Mouse (Mus musculus): ENCODE measurements around the gene Nek6.

Nek6 gene

DNA sequence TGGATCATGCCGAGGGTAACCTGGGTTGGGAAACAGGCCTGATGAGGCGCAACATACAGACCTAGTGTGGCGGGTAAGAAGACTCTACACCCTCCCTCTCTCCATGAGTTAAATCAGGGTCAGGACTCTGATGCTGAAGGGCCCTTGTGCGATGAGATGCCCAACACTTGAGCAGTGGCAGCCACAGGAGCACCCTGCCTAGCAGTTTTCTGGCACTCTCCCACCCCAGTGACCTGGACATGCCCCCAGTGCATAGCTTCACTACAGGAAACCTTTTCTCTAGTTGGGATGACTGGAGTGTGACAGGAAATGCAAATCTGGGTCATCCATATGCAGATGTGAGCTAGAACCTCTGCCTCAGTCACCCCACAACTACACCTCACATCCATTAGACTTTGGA lies 44.2 kb downstream of the Nek6 start:
- TF ChIP-seq POU5F1 (IDR thresholded peaks at IDR 0.05; ENCODE audit: borderline replicate concordance, low read length) (no peak), NANOG (IDR thresholded peaks at IDR 0.05; ENCODE audit: borderline replicate concordance, low read length) (peak; percentile 69; the same call in 1 of the 2 replicates)
- H3K36me3 ChIP-seq (ENCODE audit: insufficient read depth, low read length), result peaks cover 31% of the 10 kb centered on the region
- peak overlapping the region; percentile 51 for H3K4me3 ChIP-seq (replicated peaks; ENCODE audit: low read length)
- no peaks in the 10 kb centered on the region for H3K27me3 ChIP-seq (ENCODE audit: insufficient read depth, low read length)
- peaks cover 99% of the 10 kb centered on the region for H3K4me1 ChIP-seq (replicated peaks; ENCODE audit: low read depth, low read length)
- no peaks in the 10 kb centered on the region; the same call in 1 of the 2 replicates for H3K9me3 ChIP-seq (ENCODE audit: low read length)

DNA sequence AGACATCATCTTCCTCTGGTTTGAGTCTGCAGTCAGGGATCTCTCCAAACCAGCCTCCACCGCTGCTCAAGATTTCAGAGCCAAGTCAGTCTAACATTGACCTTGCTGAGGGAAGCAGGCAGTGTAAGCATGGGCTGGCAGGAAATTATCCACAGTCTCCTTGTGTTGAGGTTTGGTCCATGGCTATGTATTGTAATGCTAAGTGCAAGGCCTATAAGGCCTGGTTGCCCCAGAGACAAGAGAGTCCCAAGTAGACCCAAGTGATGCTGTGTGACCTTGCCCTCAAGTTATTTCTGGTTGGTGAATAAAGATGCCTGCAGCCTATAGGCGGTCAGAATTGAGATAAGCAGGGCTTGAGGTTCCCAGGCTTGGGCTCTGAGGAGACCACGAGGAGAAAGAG lies 45.3 kb downstream of the Nek6 start:
- peak overlapping the region; percentile 51; the same call in 1 of the 2 replicates for H3K4me3 ChIP-seq (replicated peaks; ENCODE audit: low read length)
- no peaks in the 10 kb centered on the region for H3K27me3 ChIP-seq (ENCODE audit: insufficient read depth, low read length)
- peaks cover 34% of the 10 kb centered on the region for H3K36me3 ChIP-seq (ENCODE audit: insufficient read depth, low read length)
- TF ChIP-seq CTCF (conservative IDR thresholded peaks at IDR 0.05; ENCODE audit: low read length), result no peak
- TF ChIP-seq NANOG (IDR thresholded peaks at IDR 0.05; ENCODE audit: borderline replicate concordance, low read length), result no peak
- TF ChIP-seq POU5F1 (IDR thresholded peaks at IDR 0.05; ENCODE audit: borderline replicate concordance, low read length), result no peak; the same call in 1 of the 2 replicates
- H3K9me3 ChIP-seq (ENCODE audit: low read length), result no peaks in the 10 kb centered on the region; the same call in 1 of the 2 replicates
- H3K4me1 ChIP-seq (replicated peaks; ENCODE audit: low read depth, low read length), result peaks cover 98% of the 10 kb centered on the region

DNA sequence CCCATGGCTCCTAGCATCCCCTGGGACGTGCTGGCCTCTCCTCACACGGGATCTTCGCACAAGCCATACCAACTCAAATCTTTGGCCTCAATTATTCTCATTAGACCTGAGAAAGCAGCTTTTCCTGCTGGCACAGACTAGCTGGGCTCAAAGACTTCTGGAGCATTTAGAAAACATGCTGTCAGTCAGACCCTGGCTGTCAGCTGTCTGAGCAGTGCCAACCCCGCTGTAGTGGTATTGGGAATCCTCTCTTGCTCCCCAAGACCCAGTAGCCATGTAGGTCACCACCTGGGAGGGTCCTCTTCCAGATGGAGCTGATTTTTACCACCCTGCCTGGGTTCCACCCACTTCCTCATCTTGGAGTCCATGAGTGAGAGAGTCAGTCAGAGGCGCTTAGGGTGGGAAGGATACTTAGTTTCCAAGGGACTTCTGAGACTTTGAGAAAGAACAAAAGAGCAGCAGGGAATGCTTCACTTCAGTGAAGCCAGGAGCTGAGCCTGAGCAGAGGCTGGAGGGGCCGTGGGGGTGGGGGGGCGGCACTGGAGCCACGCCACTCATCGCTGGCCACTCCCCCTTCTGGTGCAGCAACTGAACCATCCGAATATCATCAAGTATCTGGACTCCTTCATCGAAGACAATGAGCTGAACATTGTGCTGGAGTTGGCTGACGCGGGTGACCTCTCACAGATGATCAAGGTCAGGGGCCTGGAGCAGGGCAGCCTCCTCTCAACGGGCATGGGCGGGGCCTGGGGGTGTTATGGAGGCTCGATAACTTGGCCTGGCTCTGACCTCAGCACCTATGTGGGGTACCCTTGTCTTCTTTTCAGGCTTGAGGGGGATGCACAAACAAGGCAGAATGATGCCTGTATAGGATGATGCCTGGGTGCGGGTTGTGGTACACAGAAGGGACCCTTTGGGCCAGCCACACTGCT lies 49.1 kb downstream of the Nek6 start:
- H3K9me3 ChIP-seq (ENCODE audit: low read length), result no peaks in the 10 kb centered on the region; the same call in 1 of the 2 replicates
- H3K36me3 ChIP-seq (ENCODE audit: insufficient read depth, low read length), result peaks cover 55% of the 10 kb centered on the region
- peaks cover 78% of the 10 kb centered on the region for H3K4me1 ChIP-seq (replicated peaks; ENCODE audit: low read depth, low read length)
- no peaks in the 10 kb centered on the region for H3K27me3 ChIP-seq (ENCODE audit: insufficient read depth, low read length)
- no peak for TF ChIP-seq NANOG (IDR thresholded peaks at IDR 0.05; ENCODE audit: borderline replicate concordance, low read length)
- no peak for TF ChIP-seq POU5F1 (IDR thresholded peaks at IDR 0.05; ENCODE audit: borderline replicate concordance, low read length)
- no peak for TF ChIP-seq CTCF (conservative IDR thresholded peaks at IDR 0.05; ENCODE audit: low read length)
- H3K4me3 ChIP-seq (replicated peaks; ENCODE audit: low read length), result peak overlapping the region; percentile 58

- TF ChIP-seq NANOG (IDR thresholded peaks at IDR 0.05; ENCODE audit: borderline replicate concordance, low read length) (no peak), CTCF (conservative IDR thresholded peaks at IDR 0.05; ENCODE audit: low read length) (no peak), POU5F1 (IDR thresholded peaks at IDR 0.05; ENCODE audit: borderline replicate concordance, low read length) (no peak)
- no peaks in the 10 kb centered on the region for H3K27me3 ChIP-seq (ENCODE audit: insufficient read depth, low read length)
- H3K4me3 ChIP-seq (replicated peaks; ENCODE audit: low read length), result no peak overlapping the region
- H3K36me3 ChIP-seq (ENCODE audit: insufficient read depth, low read length), result peaks cover 63% of the 10 kb centered on the region
- peaks cover 57% of the 10 kb centered on the region for H3K4me1 ChIP-seq (replicated peaks; ENCODE audit: low read depth, low read length)
- no peaks in the 10 kb centered on the region; the same call in 1 of the 2 replicates for H3K9me3 ChIP-seq (ENCODE audit: low read length)
Measured at GRCm38 (mm10) chr2:38562596-38562995, 51.2 kb downstream of the Nek6 start.

- H3K4me1 ChIP-seq (replicated peaks; ENCODE audit: low read depth, low read length), result peaks cover 13% of the 10 kb centered on the region
- no peak overlapping the region for H3K4me3 ChIP-seq (replicated peaks; ENCODE audit: low read length)
- H3K27me3 ChIP-seq (ENCODE audit: insufficient read depth, low read length), result no peaks in the 10 kb centered on the region
- peaks cover 84% of the 10 kb centered on the region for H3K36me3 ChIP-seq (ENCODE audit: insufficient read depth, low read length)
- TF ChIP-seq CTCF (conservative IDR thresholded peaks at IDR 0.05; ENCODE audit: low read length) (no peak), POU5F1 (IDR thresholded peaks at IDR 0.05; ENCODE audit: borderline replicate concordance, low read length) (no peak)
- H3K9me3 ChIP-seq (ENCODE audit: low read length), result no peaks in the 10 kb centered on the region
Measured at GRCm38 (mm10) chr2:38571971-38572601, 60.6 kb downstream of the Nek6 start.

GRCm38 (mm10) chr2:38574697-38575096 lies 63.3 kb downstream of the Nek6 start:
- Histone ChIP-seq H3K4me1 (replicated peaks; ENCODE audit: low read depth, low read length) (peaks cover 34% of the 10 kb centered on the region), H3K4me3 (replicated peaks; ENCODE audit: low read length) (no peak overlapping the region), H3K36me3 (ENCODE audit: insufficient read depth, low read length) (peaks cover 88% of the 10 kb centered on the region)

DNA sequence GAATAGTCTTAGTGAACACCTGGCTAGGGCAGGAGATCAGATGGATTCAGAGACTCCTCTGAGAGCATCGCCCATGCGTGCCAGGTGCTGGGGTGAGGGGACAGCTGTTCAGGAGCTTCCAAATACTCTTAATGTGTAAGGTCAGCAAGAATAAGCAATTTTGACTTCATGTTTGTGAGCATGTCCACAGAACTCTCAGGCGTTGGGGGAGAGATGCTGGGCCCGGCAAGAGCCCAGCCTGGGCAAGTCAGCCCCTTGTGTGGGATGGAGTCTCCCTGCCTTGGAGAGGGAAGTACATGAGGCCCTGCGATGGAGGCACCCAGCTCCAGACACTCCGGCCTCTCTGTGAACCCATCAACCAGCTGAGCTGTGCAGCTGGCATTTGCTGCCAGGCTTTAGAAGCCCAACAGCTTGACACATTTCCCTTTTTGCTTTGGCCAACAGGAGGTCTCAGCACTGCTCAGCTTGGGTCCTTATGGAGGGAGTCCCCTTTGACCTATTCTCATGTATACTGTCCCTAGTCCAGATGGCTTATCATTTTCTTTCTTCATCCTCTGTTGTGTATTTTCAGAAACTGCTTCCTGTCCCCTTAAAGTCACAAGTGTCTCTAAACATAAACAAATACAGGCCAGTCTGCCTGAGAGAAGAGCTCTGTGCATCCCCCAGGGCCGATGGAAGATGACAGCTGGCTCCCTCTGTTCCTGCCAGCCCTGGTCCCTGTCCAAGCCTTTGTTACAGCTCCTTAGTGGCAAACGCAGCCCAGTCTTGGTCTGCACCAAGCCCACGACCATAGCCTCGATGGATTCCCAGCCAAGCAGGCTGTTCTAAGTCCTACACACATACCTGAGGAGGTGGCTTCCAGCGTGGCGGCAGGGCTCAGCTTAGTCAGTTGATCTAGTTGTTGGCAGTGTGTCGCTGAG lies 67.4 kb downstream of the Nek6 start:
- TF ChIP-seq POU5F1 (IDR thresholded peaks at IDR 0.05; ENCODE audit: borderline replicate concordance, low read length), result no peak
- TF ChIP-seq CTCF (conservative IDR thresholded peaks at IDR 0.05; ENCODE audit: low read length), result no peak
- no peak for TF ChIP-seq NANOG (IDR thresholded peaks at IDR 0.05; ENCODE audit: borderline replicate concordance, low read length)
- H3K36me3 ChIP-seq (ENCODE audit: insufficient read depth, low read length), result peaks cover 81% of the 10 kb centered on the region
- H3K4me3 ChIP-seq (replicated peaks; ENCODE audit: low read length), result no peak overlapping the region
- H3K4me1 ChIP-seq (replicated peaks; ENCODE audit: low read depth, low read length), result peaks cover 51% of the 10 kb centered on the region
- no peaks in the 10 kb centered on the region for H3K9me3 ChIP-seq (ENCODE audit: low read length)
- no peaks in the 10 kb centered on the region for H3K27me3 ChIP-seq (ENCODE audit: insufficient read depth, low read length)

More at GRCm38 (mm10) chr2:38574697-38575096, 63.3 kb downstream of the Nek6 start:
- TF ChIP-seq POU5F1 (IDR thresholded peaks at IDR 0.05; ENCODE audit: borderline replicate concordance, low read length), result no peak
- no peak for TF ChIP-seq CTCF (conservative IDR thresholded peaks at IDR 0.05; ENCODE audit: low read length)
- TF ChIP-seq NANOG (IDR thresholded peaks at IDR 0.05; ENCODE audit: borderline replicate concordance, low read length), result no peak
- H3K27me3 ChIP-seq (ENCODE audit: insufficient read depth, low read length), result no peaks in the 10 kb centered on the region
- H3K9me3 ChIP-seq (ENCODE audit: low read length), result no peaks in the 10 kb centered on the region
